Mouse (Mus musculus) adrenal gland, adult 8-10 months (tissue): ENCODE results near the gene Actn1. TPM values are rescaled to one million over a fixed set of nuclear protein-coding genes. Genes with fewer than 3 reads are reported as not detected.
"Not testable (repeated sequence)": the region's sequence is repeated elsewhere in the genome, so short reads cannot be mapped to it uniquely, and the experiment has no call there.

ENCODE experiments used
- DNase-seq: peaks from one replicate; pipeline ENCODE4 v3.0.0; 2022
- total RNA-seq, 4 experiments: library from RNA; stranded (reverse); gene quantifications; 2 replicates each; pipeline ENCODE4 v1.2.4; 2022

The Actn1 gene
- 10 to 100 TPM; 35.5 to 51.7 (median 44.4) TPM for total RNA-seq

- peak; percentile 93 for DNase-seq
These were observed at the start of gene Actn1 for GRCm38 (mm10) chr12:80260056-80260743. Gene Actn1, minus strand, starts transcription at chr12:80260371.

- DNase-seq: no peak
These were observed 47.4 kb upstream of the Actn1 start for GRCm38 (mm10) chr12:80307556-80307955.

- DNase-seq: no peak
These were observed 44.3 kb upstream of the Actn1 start for GRCm38 (mm10) chr12:80304518-80304917.

- DNase-seq: no peak
These were observed 40.8 kb upstream of the Actn1 start for GRCm38 (mm10) chr12:80300833-80301456.

GRCm38 (mm10) chr12:80298714-80299113 is 38.5 kb upstream of the Actn1 start:
- no peak for DNase-seq

GRCm38 (mm10) chr12:80291895-80292435 is 31.8 kb upstream of the Actn1 start:
- DNase-seq: no peak

- DNase-seq: no peak
These were observed 30.8 kb upstream of the Actn1 start for GRCm38 (mm10) chr12:80290964-80291363.

- no peak for DNase-seq
These were observed 30.3 kb upstream of the Actn1 start for GRCm38 (mm10) chr12:80290483-80290882.

- DNase-seq: no peak
These were observed 29.6 kb upstream of the Actn1 start for GRCm38 (mm10) chr12:80289722-80290121.

GRCm38 (mm10) chr12:80285890-80286289 is 25.7 kb upstream of the Actn1 start:
- no peak for DNase-seq

- DNase-seq: not testable (repeated sequence)
These were observed 24.1 kb upstream of the Actn1 start for GRCm38 (mm10) chr12:80284251-80284650.

GRCm38 (mm10) chr12:80278866-80279265 is 18.7 kb upstream of the Actn1 start:
- no peak for DNase-seq

GRCm38 (mm10) chr12:80277428-80277827 is 17.3 kb upstream of the Actn1 start:
- DNase-seq: peak; percentile 10

- DNase-seq: no peak
These were observed 15.1 kb upstream of the Actn1 start for GRCm38 (mm10) chr12:80275187-80275820.

GRCm38 (mm10) chr12:80273020-80273686 is 13.0 kb upstream of the Actn1 start:
- DNase-seq: no peak

GRCm38 (mm10) chr12:80271806-80272205 is 11.6 kb upstream of the Actn1 start:
- DNase-seq: no peak

GRCm38 (mm10) chr12:80270924-80271323 is 10.8 kb upstream of the Actn1 start:
- no peak for DNase-seq

- DNase-seq: no peak
These were observed 9.1 kb upstream of the Actn1 start for GRCm38 (mm10) chr12:80269303-80269702.

- no peak for DNase-seq
These were observed 7.8 kb upstream of the Actn1 start for GRCm38 (mm10) chr12:80267962-80268361.

GRCm38 (mm10) chr12:80264388-80264787 is 4.2 kb upstream of the Actn1 start:
- DNase-seq: not testable (repeated sequence)

- no peak for DNase-seq
These were observed 849 bp upstream of the Actn1 start for GRCm38 (mm10) chr12:80260744-80261695.
